Mouse (Mus musculus): Measurements from ENCODE around the gene Arr3.
A peak's percentile ranks its signal among the peaks of the same experiment; 100 is the strongest.

Gene Arr3

DNA sequence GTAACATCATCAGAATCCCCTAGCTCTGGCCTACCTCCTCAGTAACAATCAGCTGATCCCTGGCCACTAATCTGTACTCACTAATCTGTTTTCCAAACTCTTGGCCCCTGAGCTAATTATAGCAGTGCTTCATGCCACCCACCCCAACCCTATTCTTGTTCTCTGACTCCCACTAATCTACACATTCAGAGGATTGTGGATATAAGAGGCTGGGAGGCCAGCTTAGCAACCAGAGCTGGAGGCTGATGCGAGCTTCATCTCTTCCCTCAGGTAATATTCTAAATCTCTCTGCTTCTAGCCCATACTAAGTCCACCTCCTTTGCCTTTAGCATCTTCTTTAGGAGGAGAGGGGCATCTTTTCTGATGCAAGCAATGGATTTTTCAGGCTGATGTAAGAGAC lies at the start of gene Arr3:
Arr3 (plus strand) TSS at position 184 of the 400 bp plus-strand sequence.
- no peak for DNase-seq

DNA sequence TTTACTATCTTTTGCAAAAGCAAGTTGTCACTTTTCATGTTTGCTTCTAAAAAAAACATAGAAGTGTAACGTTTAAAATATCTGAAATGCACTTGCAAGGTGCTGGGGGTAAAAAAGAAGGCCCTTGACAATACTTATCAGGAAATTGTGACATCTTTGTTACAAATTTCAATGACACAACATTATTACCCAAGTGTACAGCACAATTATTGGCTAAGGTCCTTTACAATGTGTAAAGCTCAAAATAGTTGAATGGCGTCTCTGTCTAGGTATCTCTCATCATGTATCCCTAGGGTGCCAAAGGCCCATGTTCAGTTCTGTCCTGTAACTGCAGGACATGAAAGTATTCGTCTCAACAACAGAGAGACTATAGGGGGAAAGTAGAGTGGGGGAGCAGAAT lies 49.3 kb upstream of the Arr3 start:
- DNase-seq, result no peak

DNA sequence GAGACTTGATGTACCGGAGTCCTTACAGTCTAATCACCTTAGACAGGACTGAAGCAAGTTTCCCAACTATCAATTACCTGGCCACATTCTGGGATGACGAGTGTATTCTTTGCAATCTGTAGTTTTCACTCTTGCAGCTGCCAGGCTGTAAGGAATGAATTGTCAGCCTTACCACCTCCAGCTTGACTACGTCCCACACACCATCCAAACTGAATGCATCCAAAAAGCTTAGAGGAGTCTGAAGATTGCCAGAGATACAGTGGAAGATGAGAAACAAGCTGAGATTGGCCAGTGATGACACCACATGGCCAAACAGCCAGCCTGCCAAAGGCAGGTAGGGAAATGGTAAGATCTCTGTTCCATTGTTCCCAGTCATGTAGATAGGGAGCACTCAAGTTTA lies 39.6 kb upstream of the Arr3 start:
- DNase-seq, result no peak

DNA sequence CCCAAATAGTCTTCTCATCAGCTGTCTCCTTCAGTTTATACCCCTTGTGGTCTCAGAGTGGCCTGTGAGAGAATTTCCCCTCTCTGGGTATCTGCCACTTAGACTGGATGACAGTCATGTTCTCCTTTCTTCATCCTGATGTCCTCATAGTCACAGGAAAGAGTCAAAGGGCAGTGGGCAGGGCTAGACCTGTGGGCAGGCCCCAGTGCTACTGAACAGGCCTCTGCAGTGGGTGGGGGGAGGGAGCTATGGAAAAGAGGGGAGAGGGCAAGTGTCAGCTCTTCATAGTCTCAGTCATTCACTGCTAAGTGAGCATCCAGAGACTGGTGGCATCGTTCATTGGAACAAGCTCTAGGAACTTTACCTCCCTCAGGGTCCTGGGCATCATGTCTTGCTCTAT lies 33.3 kb upstream of the Arr3 start, which contains the start of gene Awat1:
Awat1 (plus strand) TSS at position 301 of the 400 bp plus-strand sequence.
- no peak for DNase-seq

DNA sequence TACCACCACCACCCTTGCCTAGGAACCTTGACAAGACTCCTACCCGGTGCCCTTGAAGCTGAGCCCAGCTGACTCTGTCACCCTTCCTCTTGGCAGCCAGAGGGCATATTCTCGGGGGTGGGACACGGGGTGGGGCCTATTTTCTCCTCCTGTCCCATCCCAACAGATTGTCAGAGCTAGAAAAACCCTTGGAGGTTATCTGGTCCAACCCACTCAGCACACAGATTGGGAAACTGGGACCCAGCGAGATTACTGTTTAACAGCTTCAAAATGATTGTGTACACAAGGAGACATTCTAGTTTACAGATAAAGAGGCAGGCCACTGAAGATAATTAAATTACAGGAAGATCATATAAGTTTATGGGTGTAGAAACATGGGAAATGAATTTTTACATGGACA lies 10.5 kb upstream of the Arr3 start, which contains the start of gene P2ry4:
P2ry4 (minus strand) TSS at position 79 of the 400 bp plus-strand sequence.
- no peak for DNase-seq

DNA sequence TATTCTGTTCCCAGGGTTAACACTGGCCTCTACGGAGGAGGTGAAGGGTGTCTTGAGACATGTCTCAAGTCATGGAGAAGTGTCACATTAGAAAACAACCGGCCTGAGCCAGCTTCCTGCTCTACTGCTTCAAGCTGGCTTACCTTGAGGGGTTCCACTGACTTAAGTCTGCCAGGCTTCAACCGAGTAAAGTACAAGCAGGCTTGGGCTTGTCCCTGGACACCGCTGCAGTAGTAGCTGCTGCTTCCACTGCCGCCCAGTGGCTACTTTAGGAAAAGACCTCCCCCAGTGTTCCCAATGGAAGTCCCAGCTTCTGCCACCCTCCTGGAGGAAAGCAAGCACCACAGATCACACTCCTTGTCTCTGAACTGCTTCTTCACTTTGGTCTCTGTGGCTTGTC lies 7.9 kb upstream of the Arr3 start:
- DNase-seq, result peak; percentile 45 to 55

DNA sequence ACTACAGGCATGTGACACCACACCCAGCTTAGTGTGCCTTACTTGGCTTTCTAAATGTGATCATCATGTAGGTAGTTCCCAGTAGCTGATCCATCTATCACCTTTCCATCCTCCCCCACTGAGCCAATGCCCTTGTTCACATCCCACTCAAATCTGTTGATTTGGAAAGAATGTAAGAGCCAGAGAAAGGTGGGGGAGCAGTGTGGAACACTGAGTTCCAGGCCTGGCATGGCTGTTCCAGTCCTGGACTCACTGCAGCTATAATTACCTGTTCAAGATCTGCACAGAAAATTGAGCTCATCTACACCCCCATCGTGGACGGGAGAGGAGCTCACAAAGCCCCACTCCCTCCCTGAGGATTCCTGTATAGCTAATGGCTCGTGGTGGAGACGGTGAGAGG lies 5.5 kb upstream of the Arr3 start:
- DNase-seq, result no peak

DNA sequence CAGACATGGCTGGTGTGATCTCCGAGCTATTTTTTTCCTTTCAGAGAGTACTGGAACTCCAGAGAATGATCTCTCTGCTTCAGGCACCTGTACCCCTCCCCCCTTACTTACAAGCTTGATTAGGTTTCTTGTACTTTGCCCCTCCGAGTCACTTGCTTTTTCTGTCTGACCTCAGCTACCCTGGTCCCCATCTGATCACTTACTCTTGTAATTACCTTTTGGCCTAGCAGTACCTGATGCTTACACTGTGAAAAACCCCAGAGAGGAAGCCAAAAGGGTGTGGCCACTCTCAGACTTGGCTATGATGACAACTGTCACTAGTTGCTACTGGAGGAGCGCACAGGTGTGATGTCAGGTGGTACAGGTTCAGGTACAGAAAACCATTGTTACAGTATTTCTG lies 13.2 kb downstream of the Arr3 start:
- no peak for DNase-seq

DNA sequence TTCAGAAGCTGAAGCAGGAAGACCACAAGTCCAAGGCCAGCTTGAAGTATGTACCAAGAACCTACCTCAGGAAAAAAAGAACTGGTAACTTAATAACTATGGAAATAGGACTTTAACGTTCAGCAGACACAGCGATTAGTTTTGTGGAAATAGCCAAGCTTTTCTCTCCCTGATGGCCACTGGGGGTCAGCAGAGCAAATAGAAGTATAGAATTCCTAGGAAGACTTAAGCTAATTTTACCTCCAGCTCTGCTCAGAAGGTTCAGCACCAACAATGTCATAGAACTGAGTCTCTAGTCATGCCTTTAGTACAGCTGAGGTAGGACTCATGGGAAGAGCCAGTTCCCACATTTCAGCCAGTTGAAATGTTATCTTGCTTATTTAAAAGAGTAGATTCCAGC lies 16.1 kb downstream of the Arr3 start:
- no peak for DNase-seq

DNA sequence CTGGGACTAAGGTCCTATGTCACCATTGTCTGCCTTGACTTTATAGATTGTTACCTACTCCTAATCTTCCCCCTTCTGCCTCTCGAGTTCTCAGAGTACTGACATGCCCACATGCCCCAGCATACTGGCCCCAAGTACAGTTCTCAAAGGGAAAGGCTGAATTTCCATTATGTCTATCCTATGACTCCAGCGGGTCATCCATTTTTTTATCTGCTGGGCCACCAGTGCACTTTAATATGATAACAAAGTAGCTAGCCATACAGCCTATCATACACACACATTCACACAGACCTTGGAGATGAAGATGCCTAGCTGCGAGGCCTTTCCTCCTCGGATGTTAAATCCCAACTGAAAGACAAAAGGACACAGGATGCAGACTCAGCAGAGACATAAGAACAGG lies 18.9 kb downstream of the Arr3 start:
- DNase-seq, result no peak

DNA sequence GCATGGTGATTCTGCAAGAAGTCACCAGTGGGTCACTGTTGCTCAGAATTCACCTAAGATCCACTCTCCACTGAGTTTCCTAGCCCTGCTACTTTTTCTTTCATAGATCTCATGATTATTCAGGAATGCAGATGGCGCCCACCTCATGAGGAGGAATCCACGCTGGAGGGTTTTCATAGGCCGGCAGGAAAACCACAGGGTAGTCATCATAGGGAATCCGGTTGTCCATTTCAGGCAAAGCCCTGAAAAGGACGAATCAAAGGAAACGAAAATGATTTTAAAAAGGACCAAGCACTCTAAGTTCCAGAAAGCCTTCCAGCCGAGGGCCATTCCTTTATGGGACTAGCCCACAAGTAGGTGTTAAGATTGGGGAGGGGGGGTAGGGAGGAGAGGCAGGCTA lies 19.8 kb downstream of the Arr3 start:
- DNase-seq, result peak in 1 of 2 experiments; percentile 6

DNA sequence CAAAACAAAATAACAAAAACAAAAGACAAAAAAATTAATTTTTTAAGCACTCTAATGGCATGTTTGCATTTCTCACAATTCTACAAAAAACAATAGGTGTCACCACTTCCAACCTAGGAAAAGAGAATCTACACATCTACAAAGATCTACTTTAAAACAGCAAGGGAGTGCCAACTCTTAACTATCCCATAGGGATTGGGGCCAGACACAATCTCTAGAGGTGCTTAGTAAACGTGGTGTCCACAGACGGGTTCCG lies 20.2 kb downstream of the Arr3 start, which contains the start of gene Kif4:
Kif4 (plus strand) TSS at position 192 of the 256 bp plus-strand sequence.
- DNase-seq, result no peak

DNA sequence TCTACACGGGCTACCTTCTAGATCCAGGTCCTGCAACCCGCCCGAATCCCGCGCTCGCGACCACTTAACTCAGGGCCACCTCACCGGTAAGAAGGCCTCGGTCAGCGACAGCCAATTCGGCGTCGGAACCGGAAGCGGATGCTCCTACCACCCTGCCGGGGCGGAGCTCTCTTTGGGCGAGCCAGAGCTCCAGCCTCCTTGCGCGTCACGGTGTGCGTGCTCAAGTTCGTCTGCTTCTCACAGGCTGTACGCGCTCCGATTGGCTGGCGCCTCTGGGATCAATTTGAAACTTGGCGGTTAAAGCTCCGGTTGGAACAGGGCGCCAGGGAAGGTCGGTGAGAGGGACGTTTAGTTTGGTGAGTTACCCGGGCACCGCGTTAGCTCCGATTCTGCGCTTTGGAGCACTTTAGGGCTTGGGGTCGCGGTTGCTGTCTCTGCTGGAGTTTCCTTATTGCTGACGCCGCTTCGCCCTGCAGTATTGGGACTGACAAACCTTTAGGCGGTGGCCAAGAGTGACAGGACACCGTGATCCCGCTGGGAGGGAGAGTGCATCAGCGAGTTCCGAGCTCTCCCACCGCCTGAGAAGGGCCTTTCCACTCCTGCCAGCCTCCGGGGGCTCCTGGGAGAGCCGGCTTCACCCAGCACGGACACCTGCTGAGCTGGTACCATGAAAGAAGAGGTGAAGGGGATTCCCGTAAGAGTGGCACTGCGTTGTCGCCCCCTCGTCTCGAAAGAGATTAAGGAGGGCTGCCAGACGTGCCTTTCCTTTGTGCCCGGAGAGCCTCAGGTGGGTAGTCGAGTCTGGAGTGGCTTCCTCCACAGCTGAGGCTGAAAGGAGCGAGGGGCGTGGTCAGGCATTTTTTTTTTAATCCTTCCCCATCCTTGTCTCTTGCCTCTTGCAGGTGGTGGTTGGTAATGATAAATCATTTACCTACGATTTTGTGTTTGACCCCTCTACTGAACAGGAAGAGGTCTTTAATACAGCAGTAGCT lies 20.8 kb downstream of the Arr3 start, which contains the start of gene Pdzd11:
Pdzd11 (minus strand) TSS at position 767 of the 992 bp plus-strand sequence.
- peak; percentile 90 to 96 for DNase-seq

DNA sequence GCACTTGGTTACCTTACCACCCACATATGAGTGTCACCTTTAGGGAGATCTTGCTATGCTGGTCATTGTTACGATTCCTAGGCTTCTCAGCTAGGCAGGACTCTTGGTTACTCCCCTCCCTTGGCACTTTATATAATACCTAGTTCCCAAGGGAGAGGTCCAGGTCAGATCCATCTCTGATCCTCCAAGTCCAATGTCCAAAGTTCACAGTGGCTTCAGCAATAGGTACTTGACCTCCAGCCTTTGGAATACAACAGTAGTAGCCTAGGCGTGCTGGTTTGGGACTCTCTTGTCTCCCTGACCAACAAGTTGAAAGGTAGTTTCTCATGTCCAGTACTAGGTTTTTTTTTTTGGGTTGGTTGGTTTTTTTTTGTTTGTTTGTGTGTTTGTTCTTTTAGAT lies 23.8 kb downstream of the Arr3 start:
- no peak for DNase-seq

DNA sequence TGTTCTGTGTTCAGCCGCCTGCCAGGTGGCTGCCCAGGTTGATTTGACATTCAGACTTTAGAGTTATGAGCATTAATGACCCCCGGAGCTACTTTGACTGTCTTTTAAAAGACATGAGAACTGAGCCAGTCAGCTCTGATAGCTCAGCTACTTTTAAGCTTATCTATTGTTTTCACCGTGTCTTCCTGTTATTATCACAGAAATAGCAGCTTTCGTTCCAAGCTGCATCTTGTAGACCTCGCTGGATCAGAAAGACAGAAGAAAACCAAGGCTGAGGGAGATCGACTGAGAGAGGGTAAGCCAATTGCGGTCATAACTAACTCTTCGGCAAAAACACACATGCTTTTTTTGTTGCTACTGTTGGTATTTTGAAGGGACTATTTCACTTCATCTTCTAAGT lies 33.2 kb downstream of the Arr3 start:
- no peak for DNase-seq

DNA sequence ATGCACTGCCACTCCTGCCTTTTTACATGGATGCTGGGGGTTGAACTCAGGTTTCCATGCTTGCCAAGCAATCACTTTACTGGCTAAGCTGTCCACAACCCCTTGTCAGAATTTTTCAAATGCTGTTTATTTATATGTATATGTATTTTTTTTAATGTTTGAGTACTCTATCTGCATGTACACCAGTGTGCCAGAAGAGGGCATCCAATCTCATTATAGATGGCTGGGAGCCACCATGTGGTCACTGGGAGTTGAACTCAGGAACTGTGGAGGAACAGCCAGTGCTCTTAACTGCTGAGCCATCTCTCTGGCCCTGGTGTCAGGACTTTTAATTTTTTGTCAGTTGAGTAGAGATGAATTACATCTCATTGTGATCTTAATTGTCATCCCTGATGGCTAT lies 47.6 kb downstream of the Arr3 start:
- DNase-seq, result no peak

DNA sequence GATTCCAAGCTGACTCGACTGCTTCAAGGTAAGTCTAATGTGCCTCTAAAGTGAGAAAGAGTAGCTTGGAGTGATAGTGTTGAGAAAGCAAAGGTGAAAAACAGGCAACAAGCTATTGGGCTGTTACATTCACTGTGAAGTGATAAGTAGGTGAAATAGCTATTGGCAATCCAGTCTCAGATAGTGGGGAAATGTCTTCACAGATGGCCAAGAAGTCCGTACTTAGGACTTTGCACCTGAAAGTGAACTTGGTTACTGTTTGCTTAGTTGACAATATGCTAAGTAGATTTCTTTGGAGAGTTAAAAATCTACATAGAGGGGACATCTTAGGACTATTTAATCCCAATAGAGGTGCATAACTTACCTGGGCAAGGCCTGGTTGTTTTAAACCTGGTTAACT lies 59.5 kb downstream of the Arr3 start:
- DNase-seq, result no peak

All from lung, postnatal 4 days (tissue).